Mouse (Mus musculus): ENCODE data around the gene March1.

Gene March1

DNA sequence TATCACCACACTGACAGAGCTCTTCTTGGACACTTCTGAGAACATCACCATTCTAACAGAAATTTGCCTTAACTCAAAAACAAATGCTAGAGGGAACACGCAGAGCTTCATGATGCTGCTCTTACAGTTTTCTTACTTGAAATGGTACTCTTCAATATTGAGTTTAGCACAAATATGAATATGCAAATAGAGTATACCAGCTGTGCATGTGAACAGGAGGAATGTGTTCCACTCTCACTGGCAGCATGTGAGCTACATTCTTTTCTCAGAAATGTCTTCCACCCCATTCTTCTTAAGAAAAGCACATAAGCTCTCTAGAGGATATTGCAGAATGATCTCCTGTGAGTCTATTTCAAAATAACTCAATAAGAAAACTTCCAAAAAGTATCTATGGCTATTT lies 370.0 kb downstream of the March1 start:
- no peak for DNase-seq (ENCODE audit: low read depth, low spot score)

DNA sequence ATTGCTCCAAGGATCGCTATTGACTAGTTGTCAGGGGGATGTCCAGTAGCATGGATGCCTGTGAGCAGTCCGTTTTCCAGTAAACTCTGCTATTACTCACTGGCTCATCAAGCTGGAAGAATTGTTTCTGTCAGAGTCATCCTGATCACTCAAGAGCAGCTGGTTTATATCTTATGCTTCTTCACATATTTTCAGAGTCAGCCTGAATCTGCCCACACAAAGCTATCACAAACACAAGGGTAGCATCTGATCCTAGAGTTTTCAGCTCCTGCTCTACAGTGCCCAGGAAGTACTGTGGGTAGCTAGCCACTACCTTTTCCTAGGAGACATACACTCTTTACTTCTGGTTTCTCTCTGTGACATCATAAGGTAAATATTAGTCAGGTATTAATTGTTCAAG lies 405.1 kb downstream of the March1 start:
- DNase-seq (ENCODE audit: low read depth, low spot score) = no peak

DNA sequence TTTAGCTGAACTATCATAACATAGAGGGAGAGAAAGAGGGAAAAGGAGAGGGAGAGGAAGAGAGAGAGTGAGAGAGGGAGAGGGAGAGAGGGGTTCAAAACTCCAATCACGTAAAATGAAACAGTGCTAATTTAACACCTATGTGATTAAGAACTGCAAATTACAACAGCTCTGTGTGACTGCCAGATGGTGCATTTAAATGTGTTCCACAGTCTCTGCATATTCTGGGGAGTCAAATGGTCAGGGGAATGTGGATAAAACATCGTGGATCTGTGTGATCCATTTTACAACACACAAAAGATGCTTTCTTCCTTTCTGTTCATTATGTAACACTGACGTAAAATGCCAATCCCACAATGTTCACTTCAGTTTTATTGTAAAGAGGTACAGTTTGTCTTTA lies 416.0 kb downstream of the March1 start:
- DNase-seq (ENCODE audit: low read depth, low spot score) = no peak

DNA sequence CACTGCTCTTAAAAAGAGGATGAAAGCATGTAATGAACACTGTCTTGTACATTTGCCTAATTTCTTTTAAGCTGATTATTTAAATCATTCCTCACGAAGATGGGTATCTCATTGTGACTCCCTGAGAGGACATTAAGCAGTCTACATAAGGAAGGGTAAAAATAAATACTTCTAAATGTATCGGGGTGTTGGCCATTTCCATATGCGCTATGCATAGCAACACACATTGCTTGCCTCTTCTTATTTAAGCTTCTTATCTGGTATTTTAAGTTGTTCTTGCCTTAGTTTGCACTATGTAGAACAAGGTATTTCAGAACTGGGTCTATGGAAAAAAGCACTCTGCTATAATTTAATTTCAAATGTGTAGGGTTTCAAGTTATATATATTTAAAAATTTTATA lies 416.7 kb downstream of the March1 start:
- DNase-seq (ENCODE audit: low read depth, low spot score) = no peak

DNA sequence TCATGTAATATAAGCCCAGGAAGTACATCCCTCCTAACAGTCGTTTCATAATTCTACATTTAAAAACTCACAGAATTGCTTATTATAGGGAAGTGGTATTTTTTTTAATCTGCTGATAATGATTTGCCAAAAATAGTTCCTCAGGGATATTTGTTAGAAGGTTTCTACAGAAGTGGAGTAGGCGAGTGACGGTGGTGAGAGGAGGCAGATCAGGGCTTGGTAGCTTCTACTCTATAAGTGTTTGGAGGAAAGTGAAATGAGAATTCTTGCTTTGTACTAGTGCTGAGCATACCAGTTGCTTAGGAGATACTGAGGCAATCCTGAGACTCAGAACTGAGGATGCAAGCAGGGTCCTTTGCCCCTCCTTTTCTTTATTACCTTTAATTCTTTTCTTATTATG lies 476.5 kb downstream of the March1 start:
- DNase-seq (ENCODE audit: low read depth, low spot score) = no peak

DNA sequence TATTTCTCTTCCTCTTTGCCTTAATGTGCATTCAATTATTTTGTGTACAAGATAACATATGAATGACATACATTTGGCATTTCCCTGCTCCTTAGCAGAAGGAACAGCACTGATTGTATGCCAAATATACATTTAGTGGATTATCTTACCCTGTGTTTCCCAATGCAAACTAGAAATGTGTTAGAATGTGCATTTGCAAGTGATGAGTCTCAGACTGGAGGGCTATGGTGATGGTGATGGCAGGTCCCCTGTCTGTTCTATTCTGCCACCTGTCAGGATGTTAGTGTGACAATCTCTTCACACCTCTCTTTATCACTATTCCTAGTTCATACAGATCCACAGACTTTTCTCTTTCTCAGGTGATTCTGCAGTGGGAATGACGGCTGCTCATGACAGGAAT lies 480.4 kb downstream of the March1 start:
- DNase-seq (ENCODE audit: low read depth, low spot score) = no peak

DNA sequence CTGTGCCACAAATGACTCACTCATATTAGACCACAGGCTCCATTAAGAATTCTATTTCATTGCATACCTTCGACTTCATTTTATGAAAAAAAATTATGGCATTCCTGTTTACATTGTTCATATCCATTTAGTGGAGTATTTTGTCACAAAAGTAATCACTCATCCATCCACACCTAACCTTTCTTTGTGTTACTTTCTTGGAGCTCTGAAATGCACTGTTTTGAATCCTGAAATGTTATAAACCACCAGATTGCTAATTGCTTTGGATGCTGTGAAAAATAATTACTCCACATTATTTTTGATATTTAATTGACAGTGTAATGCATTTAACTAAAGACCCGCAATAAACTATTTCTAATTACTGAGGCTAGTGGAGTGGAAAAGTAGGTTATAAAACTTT lies 501.6 kb downstream of the March1 start:
- DNase-seq (ENCODE audit: low read depth, low spot score) = no peak

DNA sequence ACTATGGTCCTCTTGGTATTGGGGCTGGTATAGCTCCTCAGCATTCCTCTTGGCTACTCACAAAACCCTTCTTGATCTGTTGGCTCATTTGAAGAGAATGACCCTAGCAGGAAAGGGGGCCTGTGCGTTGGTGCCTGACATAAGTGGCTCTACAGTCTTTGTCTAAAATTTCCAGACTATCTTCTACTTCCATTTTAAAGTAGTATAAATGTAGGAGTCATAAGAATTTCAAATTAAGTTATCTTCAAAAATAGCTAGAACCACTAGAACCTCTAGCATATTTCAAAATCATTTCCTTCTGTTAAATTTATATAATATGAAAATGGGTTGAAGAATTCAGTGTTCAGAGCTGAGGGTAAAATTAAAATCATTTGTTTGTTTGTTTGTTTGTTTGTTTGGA lies 541.9 kb downstream of the March1 start:
- DNase-seq (ENCODE audit: low read depth, low spot score) = no peak

DNA sequence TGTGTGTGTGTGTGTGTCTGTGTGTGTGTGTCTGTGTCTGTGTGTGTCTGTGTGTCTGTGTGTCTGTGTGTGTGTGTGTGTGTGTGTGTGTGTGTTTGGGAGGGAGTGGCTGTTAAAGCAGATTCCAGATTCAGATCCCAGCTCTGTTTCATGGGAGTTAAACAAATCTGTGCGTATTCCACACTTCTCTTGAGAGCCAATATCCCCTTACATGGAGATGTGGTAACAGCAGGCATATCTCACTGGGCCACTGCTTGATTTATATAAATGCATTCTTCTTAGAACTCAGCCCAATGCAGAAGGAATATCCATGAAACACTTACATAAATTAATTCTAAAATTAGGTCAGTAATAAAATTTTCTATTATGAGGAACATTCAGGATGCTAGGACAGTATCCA lies 549.1 kb downstream of the March1 start:
- no peak for DNase-seq (ENCODE audit: low read depth, low spot score)

DNA sequence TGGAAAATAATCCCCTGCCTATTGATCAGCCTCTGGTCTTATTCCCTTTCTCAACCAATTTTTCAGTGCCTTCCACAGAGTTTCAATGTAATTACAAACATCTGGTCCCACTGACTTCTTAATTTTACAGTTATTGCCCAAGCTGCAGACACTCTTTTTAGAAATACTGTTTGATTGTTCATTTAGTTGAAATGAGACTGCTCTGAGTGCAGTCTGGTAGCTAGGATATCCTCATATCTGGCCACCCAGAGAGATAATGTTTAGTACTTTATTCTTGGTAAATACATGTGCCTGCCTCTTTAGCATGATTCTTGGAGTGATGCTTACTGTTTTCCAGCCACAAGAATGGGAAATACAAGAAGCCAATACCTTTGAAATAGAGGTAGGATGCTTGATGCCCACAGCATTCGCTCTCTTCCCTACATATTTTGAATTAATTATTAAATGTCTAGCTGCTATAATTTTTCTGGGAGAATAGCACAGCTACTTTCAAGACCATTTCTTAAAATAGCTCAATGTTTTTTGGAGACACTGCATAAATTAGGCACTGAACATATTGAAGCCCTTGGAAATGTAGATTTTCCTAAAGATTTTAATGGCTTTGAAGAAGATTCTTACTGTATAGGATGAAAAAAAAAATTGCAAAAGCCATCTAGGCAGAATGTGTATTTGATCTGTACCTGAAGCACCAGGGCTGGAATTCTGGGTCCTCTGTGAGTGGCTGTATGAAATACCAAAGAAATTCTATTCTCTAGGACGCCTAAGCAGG lies 549.9 kb downstream of the March1 start:
- DNase-seq (ENCODE audit: low read depth, low spot score) = no peak

DNA sequence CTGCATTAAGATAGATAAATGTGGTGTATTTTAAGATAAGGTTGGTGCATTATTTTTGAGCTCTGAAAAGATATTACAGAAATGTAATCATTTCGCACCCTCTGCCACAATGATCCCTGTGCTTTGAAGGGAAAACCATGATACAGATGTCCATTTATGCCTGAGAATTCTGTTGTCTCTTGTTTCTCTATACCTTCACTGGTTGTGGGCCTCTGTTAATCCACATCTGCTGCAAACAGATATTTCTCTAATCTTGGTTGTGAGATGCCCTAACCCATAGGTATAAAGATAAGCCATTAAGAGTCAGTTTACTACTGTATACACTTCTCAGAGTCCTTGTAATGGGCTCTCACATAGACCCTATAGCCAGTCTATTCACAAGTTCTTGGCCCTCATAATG lies 561.6 kb downstream of the March1 start:
- no peak for DNase-seq (ENCODE audit: low read depth, low spot score)

DNA sequence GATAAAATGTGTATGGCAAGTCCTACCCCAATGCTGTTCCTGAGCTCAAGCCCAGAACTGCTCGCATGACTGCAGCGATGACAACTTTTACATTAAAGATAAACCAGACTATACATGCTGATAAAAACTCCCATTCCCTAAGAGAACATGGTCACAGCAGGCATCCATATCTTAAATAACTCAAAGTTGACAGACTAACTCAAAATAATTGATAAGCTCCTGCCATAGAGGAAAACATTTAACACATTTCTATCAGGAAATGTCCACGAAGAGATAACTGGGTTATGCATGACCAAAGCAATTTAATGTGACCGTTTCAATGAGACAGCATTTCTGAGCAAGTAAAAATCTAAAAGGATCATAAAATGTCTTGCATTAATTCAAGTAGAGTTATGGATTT lies 563.6 kb downstream of the March1 start:
- DNase-seq (ENCODE audit: low read depth, low spot score) = no peak

DNA sequence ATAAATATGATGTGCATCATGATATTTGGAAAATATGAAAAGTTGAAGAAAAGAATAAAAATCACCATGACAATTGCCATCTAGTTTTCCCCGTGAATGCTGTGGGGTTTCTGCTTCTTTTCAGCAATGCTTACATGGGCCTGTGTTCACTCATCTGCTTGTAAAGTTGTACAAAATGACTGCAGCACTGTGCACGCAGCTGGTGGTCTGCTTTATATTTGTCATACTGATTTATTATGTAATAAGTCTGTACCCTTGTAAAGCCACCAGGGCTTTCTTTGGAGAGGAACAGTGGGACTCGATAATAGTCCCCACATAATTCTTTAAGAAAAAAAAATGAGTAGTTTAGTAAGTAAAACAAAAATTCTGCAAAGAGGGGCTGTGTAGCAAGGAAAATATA lies 564.6 kb downstream of the March1 start:
- DNase-seq (ENCODE audit: low read depth, low spot score) = no peak

DNA sequence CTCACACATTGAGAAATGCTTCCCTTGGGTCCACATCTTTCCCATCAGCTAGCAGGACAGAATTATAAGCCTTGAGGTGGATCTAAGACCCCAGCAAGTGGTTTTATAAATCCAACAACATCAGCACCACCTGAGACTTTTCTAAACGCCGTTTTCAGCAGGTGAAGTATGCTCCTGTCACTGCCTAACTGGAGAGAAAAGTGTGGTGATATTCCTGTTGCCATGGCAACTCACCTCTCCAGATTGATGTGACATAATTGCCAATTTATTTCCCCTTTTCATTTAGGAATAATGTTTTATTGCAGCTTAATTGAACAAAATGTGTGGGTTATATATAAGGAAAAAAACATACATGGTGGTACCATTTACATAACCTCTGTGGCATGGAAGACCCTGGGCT lies 565.8 kb downstream of the March1 start:
- DNase-seq (ENCODE audit: low read depth, low spot score) = no peak

DNA sequence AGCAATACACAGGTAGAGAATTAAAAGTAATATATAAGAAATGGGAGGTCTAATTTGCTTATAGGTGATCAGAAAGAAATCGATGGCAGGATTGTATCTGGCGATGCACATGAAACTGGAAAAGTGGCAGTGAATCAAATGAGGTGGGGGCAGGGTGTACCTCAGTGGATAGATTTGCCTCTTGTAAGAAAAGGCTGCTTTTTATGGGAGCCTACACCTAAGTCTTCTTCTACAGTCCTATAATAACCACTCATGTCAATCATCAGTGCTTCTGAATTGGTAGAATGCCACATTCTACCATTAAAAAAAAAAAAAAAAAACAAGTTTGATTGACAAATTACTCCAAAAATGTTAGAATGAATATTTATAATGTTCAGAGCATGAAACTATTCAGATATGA lies 567.5 kb downstream of the March1 start:
- DNase-seq (ENCODE audit: low read depth, low spot score) = no peak

DNA sequence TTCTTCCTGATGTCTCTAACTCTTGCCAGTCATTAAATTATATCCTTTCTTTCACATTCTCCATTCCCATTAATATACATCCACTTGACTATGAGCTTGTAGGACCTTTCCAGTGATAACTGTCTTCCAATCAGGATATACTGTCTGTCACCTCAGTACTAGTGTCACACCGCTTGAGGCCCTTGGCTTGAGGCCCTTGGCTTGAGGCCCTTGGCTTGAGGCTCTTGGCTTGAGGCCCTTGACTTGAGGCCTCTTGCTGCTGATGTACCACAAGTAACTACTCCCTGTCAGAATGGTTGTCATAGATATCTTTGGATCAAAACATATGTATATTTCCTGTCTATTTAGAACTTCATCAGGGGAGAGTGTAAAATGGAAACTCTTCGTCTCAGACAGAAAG lies 576.7 kb downstream of the March1 start:
- no peak for DNase-seq (ENCODE audit: low read depth, low spot score)

DNA sequence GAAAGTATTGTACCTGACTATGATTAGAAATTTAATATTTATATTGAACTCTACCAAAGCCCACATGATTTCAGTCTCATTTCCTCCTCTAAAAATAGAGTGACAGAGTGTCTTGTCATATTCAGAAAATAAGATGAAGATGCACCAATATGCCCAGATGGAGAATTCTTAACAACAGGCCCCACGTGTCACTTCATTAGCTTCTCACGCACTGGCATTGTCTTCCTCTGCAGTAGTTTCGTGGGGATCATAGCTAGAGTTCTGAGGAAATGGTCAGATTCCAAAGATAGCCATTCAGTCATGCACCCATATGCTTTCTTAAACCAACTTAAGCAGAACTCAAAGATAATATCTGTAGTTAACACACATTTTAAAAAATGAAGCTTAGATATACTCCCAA lies 582.5 kb downstream of the March1 start:
- no peak for DNase-seq (ENCODE audit: low read depth, low spot score)

DNA sequence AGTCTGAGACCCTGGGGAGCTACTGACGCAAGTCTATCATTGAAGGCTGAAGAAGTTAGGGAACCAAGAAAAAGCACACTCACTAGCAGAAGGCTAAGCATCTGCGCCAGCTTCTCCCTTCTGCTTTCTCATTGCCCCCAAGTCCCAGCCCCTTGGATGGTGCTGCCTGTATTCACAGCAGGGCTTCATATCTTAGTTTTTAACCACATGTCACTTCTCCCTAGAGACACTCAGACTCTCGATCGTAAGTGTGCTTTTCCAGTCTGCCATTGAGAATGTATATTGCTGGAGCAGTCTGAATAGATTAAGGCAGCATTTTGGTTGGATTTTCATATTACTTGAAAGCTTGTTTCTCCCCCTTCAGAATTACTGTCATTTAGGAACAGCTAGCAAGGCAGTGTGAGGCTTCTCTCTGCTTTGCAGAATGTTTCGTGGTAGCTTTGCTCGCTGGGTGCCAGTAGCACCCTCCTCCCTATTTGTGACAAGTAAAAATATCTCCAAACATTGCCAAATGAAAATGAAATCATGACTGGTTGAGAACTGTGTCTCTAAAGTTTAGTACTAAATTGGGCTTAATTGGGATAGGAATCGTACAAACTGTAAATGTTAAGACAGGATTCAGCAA lies 586.2 kb downstream of the March1 start:
- no peak for DNase-seq (ENCODE audit: low read depth, low spot score)

DNA sequence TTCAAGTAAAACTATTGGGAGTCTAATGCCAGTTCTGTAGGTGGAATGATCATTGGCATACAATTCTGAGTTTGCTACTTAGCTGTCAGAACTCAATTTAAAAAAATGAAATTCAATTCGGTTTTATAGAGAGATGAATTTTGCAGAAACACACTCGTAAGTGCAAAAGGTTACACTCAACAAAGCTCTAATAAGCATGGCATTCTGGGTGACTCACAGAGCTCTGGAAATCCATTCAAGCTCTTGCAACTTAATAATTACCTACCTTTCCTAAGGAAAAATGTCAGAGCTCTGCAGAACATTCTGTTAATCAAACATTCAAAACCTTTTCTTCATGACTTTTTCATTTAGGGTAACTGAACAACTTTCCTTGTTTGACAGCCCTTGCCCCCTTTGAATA lies 591.9 kb downstream of the March1 start:
- no peak for DNase-seq (ENCODE audit: low read depth, low spot score)

DNA sequence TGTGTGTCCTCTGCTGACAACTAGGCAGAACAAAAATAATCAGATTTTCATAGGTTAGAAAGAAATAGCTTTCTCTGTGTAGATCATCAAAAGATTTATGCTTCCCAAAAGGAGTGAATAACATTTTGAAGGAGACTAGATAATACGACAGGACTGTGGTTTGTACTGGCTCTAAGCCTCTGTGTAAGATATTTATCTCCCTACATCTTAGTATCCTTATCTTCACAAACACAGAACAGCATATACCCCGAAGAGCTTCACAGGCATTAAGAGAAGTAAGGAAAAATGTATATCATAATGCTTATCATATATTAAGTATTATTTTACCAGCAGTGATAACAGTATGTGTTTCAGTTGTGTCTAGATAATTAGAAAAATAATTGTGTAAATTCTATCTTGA lies 592.6 kb downstream of the March1 start:
- DNase-seq (ENCODE audit: low read depth, low spot score) = no peak

DNA sequence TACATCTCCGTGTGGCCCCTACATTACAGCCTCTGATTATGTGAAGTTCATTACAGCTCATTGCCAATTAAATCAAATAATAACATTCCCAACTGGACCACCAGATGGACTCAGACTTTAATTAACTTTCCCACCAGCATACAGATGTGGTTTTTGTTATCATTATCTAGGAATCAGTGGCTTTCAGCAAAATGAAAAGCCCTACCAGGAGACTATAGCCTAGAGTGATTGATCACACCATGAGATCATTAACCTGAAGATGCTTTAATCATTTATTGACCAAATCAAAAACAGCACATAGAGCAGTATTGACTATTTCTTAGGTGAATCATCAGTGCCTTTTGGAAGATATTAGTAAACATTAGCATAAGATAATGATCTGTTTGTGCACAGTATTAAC lies 602.3 kb downstream of the March1 start:
- DNase-seq (ENCODE audit: low read depth, low spot score) = no peak

DNA sequence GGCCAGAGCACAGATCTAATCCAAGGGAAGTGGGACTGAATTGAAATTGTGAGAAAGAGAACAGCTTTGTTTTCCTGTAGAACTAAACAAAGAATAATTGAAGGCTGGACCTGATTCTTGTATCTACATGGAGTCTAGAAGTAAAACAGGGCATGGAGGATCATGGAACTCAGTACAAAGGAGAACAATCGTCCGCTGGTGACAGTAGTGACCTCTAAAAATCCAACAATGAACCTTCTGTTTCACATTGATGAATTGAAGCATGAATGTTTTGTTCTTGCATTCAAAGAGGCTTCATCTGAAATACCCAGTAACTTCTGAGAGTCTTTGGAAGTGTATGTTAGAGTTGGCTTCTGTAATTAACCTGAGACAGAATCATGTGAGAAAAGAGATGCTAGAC lies 612.2 kb downstream of the March1 start:
- DNase-seq (ENCODE audit: low read depth, low spot score) = no peak

DNA sequence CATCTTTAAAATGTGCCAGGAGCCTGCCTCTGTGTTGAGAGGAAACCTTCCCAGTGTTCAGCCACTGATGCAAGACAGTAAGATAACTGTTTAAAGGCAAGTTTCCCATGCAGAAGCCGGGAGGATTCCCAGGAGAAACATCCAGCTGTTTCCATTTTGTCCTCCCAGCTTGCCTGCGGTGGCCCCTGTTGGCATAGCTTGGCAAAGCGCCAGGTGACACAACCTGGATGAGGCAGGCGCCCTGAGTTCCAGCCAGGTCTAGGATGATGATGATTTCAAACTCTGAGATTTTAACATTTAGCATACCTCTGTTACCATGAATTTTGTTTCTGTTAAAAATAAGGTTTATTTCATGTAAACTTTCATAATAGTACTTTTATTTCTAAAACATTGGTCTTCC lies 651.8 kb downstream of the March1 start:
- DNase-seq (ENCODE audit: low read depth, low spot score) = no peak

DNA sequence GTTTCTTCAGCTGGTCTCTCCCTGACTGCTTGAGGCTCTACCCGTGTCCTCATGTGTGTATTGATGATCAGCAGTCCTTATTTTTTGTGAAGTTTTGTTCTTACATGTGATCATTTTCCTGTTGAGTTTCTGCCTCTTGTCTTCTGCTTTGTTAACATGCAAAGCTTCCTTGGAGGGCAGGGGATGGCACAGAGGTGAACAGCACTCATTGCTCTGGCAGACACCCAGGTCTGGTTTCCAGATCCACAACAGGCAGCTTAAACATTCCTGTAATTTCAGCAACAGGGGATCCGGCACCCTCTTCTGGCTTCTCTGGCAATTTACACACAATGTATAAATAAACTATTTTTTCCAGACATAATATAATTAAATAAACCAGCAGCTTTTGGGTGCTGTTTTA lies 652.4 kb downstream of the March1 start:
- no peak for DNase-seq (ENCODE audit: low read depth, low spot score)
